Mouse (Mus musculus) midbrain, embryonic 13.5 days (tissue): Measurements from ENCODE around the gene Gm20458. TPM values are rescaled to one million over a fixed set of nuclear protein-coding genes. Genes with fewer than 3 reads are reported as not detected.

Experiments
- ATAC-seq: fragments of 200-750 bp; cut with Nextera tagmentation; 2 replicates; pipeline ENCODE4 v1.8.0; 2017; ENCODE audit warnings: mild to moderate bottlenecking, moderate TSS enrichment, moderate library complexity
- H3K27ac ChIP-seq: fragments of 300-500 bp; sonication (generic); 2 replicates; pipeline ENCODE4 v1.5.1; 2015; ENCODE audit warnings: inconsistent platforms, mild to moderate bottlenecking, moderate library complexity
- H3K27me3 ChIP-seq: fragments of 300-500 bp; sonication (generic); 2 replicates; pipeline ENCODE4 v1.6.1; 2015; ENCODE audit warnings: mild to moderate bottlenecking, inconsistent platforms
- H3K36me3 ChIP-seq: fragments of 300-500 bp; sonication (generic); 2 replicates; pipeline ENCODE4 v1.6.1; 2015; ENCODE audit warnings: mild to moderate bottlenecking, inconsistent platforms
- H3K4me1 ChIP-seq: fragments of 300-500 bp; sonication (generic); replicated peaks from 2 replicates; pipeline ENCODE4 v1.6.1; 2015; ENCODE audit warnings: inconsistent platforms
- H3K4me2 ChIP-seq: fragments of 300-500 bp; sonication (generic); replicated peaks from 2 replicates; pipeline ENCODE4 v1.6.1; 2015; ENCODE audit warnings: moderate library complexity, mild to moderate bottlenecking, inconsistent platforms
- H3K4me3 ChIP-seq: fragments of 300-500 bp; sonication (generic); replicated peaks from 2 replicates; pipeline ENCODE4 v1.5.1; 2015; ENCODE audit warnings: mild to moderate bottlenecking, inconsistent platforms
- H3K9ac ChIP-seq: fragments of 300-500 bp; sonication (generic); replicated peaks from 2 replicates; pipeline ENCODE4 v1.6.1; 2015; ENCODE audit warnings: mild to moderate bottlenecking, inconsistent platforms
- H3K9me3 ChIP-seq: fragments of 300-500 bp; sonication (generic); 2 replicates; pipeline ENCODE4 v1.6.1; 2016; ENCODE audit warnings: mild to moderate bottlenecking, inconsistent platforms
- WGBS: fragments of 180-500 bp; shearing (Covaris S2); methylation state at CpG from one replicate; pipeline ENCODE4 v1.1.7; 2015; 5-methylcytosine and 5-hydroxymethylcytosine counted together
- polyA plus RNA-seq: library from polyadenylated mRNA; unstranded; fragments of >200 nt; fragmentation: Nextera tagmentation; extraction: Ambion mirVana; gene quantifications from 2 replicates; pipeline ENCODE4 v1.2.1, GENCODE M21; 2015

Gm20458 gene
- polyA plus RNA-seq, 1 experiment from 2014 or later, result 5.2 TPM

DNA sequence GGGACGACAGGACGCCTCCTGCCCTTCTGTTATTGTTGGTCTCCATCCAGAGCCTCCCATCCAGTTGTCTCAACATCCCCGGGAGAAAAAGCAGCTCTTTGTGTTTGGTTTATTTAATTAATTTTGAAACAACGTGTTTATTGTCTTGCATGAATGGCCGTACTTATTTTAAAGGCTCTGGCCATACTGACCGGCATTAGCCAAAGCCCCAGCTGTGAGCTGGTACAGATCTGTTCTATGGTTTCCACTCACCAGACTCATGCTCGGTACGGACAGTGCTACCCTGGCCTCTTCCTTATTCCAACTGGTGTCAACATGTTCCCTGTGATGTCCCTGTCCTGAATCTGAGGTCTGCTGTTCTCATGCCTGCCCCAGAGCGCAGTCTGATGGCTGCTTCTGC, 55.1 kb downstream of the Gm20458 start:
- no peak overlapping the region for H3K27ac ChIP-seq
- H3K9ac ChIP-seq, result no peak overlapping the region
- no peaks in the 10 kb centered on the region; the same call in 1 of the 2 replicates for H3K9me3 ChIP-seq
- no peak overlapping the region for H3K4me2 ChIP-seq
- no peaks in the 10 kb centered on the region for H3K27me3 ChIP-seq
- no peak for ATAC-seq
- no peak overlapping the region for H3K4me3 ChIP-seq
- H3K36me3 ChIP-seq, result no peaks in the 10 kb centered on the region
- no peaks in the 10 kb centered on the region for H3K4me1 ChIP-seq
- WGBS, result 84% methylated on average over 9 of the region's 9 CpGs

DNA sequence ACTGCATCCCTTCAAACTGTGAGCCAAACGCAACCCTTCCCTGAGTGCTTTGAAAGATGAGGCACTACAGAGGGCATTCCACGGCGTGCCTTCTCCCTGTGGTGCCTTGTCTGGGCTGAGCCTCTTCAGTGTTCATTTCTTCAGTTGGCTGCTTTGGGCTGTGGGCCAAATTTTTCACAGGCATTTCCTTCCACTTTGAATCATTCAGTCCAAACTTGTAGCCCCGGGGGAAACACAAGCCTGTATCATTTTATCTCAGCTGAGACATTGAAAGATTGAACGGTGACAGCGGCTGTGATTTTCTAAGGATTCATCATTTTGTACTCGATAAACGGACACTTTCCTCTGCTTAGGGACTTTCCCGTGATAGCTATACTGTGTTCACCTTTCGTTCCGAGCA, 55.8 kb downstream of the Gm20458 start:
- Histone ChIP-seq H3K4me3 (no peak overlapping the region), H3K9me3 (no peaks in the 10 kb centered on the region; the same call in 1 of the 2 replicates), H3K4me2 (no peak overlapping the region), H3K27ac (no peak overlapping the region), H3K27me3 (no peaks in the 10 kb centered on the region), H3K36me3 (no peaks in the 10 kb centered on the region), H3K9ac (no peak overlapping the region), H3K4me1 (no peaks in the 10 kb centered on the region)
- 91% methylated on average over 11 of the region's 11 CpGs for WGBS
- no peak for ATAC-seq

DNA sequence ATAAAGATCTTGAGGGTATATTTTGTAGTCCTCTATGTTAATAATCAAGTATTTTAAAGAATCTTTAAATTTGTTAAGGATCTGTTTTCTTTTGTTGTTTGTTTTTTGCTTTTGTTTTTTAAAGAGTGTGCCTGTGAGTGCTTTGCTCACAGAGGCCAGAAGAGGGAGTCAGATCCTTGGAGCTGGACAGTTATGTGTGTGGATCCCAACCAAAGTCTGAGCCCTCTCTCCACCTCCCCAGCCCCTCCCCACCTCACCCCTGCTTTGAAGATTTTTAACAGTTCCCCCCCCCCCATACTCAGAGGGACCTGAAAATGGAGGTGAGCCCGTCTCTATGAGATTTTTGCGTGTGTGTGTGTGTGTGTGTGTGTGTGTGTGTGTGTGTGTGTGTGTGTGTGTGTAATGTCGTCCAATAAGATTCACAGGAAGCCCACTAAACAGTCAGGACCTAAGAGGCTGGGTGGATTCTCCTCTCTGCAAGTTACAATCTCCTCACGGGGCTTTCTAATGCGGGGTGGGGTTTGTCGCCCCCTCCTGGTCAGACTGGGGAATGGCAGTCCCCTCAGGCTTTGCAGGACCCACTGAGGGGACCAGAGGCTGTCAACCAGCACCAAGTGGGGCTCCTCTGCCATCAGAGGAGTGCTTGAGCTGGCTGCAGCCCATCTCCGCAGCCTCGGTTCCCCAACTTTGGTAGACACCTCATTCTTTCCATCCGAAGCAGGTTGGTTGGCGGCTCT, 56.9 kb downstream of the Gm20458 start:
- Histone ChIP-seq H3K4me3 (no peak overlapping the region), H3K4me1 (no peaks in the 10 kb centered on the region), H3K36me3 (no peaks in the 10 kb centered on the region), H3K27me3 (no peaks in the 10 kb centered on the region), H3K27ac (no peak overlapping the region), H3K9ac (no peak overlapping the region), H3K4me2 (no peak overlapping the region), H3K9me3 (no peaks in the 10 kb centered on the region; the same call in 1 of the 2 replicates)
- no peak for ATAC-seq
- 31% methylated on average over 9 of the region's 10 CpGs for WGBS

DNA sequence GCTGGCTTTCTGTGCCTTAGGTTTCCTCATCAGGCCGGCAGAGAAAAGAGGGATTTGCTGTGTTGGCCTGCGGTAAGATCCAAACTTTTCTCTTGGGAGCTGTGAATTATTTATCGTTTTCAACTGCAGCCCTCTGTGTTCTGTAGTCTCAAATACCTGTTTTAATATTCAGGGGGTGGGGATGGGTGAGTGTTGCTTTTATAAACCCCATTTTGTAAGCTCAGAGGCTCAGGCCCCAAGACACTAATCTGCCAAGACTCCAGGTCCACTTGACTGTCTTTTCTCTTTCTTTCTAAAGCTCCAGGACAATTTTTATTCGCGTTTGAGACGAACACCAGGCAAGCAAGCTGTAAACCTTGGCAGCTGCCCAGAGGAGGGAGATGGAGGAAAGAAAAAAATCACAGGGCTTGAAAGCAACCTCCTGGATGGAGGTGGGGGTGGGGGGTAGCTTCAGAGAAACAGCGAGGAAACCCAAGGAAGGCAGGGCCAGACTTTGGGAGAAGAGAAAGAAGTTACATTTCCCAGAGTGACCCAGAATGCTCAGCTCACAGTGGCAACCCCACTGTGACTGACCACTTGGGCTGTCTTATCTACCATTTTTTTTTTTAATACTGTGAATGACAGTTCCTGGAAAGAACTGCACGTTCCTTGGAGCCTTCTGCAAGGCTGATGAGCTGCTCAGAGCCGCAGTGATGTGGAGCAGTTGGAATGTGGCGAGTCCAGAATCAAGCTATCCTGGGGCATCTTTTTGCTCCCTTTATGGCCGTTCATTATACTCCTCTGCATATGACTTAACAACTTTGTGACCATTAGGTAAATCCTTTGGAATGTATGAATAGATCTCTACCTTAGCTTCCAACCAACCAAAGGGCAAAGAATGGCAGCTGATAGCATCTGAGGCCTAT, 57.8 kb downstream of the Gm20458 start:
- Histone ChIP-seq H3K36me3 (no peaks in the 10 kb centered on the region), H3K27ac (no peak overlapping the region), H3K9ac (no peak overlapping the region), H3K4me3 (no peak overlapping the region), H3K4me2 (no peak overlapping the region), H3K4me1 (no peaks in the 10 kb centered on the region), H3K27me3 (no peaks in the 10 kb centered on the region), H3K9me3 (no peaks in the 10 kb centered on the region; the same call in 1 of the 2 replicates)
- 62% methylated on average over 11 of the region's 11 CpGs for WGBS
- no peak for ATAC-seq

DNA sequence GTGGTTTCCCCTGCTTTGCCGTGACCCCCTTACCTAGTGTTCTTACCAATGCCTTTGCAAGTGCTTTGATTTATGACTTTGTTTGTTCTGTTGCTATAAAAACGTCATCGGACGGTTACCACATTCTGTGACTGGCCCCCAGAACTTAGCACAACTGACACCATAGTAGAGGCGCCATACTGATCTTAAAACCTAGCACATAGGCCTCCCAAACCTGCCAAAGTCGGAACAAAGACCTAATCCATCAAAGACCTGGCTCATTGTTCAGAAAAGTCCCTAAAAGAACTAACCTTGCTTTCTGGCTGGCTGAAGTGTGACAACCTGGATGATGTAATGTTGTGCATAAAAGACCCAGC, 58.4 kb downstream of the Gm20458 start:
- Histone ChIP-seq H3K27me3 (no peaks in the 10 kb centered on the region), H3K4me3 (no peak overlapping the region), H3K4me1 (no peaks in the 10 kb centered on the region), H3K4me2 (no peak overlapping the region), H3K9me3 (no peaks in the 10 kb centered on the region; the same call in 1 of the 2 replicates), H3K27ac (no peak overlapping the region), H3K9ac (no peak overlapping the region), H3K36me3 (no peaks in the 10 kb centered on the region)
- 82% methylated on average over 6 of the region's 6 CpGs for WGBS
- ATAC-seq, result no peak

DNA sequence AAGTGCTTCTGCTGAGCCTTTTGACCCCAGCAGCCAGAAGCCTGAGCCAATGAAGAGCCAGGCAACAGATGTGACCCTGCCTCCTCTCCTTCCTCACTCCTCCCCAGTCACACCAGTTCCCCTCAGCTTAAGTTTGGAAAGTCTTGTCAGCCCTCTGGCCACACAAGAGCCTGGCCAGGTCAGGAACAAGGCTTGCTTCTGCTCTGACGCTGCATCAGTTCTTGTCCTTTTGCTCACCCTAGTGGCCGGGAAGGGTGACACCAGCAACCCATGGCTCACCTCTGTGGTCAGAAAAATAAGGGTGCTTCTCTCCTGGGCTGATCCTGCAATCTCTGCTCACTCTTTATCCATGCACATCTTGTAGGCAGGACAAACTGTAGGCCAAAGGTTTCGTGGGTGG, 60.0 kb downstream of the Gm20458 start:
- no peak overlapping the region for H3K27ac ChIP-seq
- ATAC-seq, result 0 out of 2 replicates have a peak, but pooled peaks have one; percentile 40
- H3K27me3 ChIP-seq, result no peaks in the 10 kb centered on the region
- no peaks in the 10 kb centered on the region for H3K4me1 ChIP-seq
- H3K4me2 ChIP-seq, result no peak overlapping the region
- WGBS, result 9% methylated on average over 3 of the region's 3 CpGs
- no peak overlapping the region for H3K4me3 ChIP-seq
- H3K9ac ChIP-seq, result no peak overlapping the region
- H3K9me3 ChIP-seq, result peaks cover 4% of the 10 kb centered on the region; the same call in 1 of the 2 replicates
- H3K36me3 ChIP-seq, result no peaks in the 10 kb centered on the region

DNA sequence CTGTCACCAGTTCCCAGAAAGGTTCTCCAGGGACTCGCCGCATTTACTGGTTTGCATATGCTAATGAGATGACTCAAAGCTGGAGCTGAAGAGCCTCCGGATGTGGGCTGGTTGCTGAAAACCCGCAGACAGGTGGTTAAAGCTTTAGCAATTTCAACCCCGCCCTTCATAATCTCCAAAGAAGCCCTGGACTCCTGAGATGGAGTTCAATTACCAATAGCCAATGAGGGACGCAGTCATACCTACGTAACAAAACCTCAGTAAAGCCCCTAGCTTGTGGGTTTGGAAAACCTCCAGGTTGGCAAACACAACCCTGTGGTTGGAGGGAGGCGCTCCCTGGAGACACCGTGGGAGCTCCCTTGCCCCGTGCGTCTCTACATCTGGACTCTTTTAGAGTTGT, 61.1 kb downstream of the Gm20458 start:
- no peak overlapping the region; the same call in 1 of the 2 replicates for H3K4me2 ChIP-seq
- no peaks in the 10 kb centered on the region for H3K4me1 ChIP-seq
- 17% methylated on average over 11 of the region's 11 CpGs for WGBS
- H3K9ac ChIP-seq, result no peak overlapping the region
- H3K4me3 ChIP-seq, result no peak overlapping the region
- no peaks in the 10 kb centered on the region for H3K27me3 ChIP-seq
- H3K36me3 ChIP-seq, result no peaks in the 10 kb centered on the region
- H3K9me3 ChIP-seq, result peaks cover 12% of the 10 kb centered on the region
- H3K27ac ChIP-seq, result no peak overlapping the region
- ATAC-seq, result no peak

DNA sequence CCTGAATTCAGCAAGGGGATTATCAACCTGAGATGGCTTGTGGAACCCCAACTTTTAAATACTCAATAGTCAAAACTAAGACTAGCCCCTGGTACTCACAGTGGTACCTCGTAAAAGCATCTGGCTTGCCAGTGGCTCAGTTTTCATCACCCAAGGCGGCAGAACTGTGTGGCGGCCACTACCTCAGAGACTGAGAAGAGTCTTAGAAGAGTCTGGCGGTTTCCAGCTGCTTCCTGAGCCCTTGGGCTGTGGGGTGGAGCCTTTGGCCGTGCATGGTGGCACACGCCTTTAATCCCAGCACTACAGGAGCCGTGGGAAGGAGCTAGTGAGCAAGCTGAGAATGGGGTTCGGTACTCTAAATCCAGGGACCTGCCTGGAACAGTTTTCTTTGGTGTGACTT, 61.5 kb downstream of the Gm20458 start:
- WGBS, result 21% methylated on average over 8 of the region's 8 CpGs
- Histone ChIP-seq H3K27me3 (no peaks in the 10 kb centered on the region), H3K9ac (no peak overlapping the region), H3K4me2 (no peak overlapping the region), H3K9me3 (peaks cover 14% of the 10 kb centered on the region), H3K27ac (no peak overlapping the region), H3K4me3 (no peak overlapping the region), H3K36me3 (no peaks in the 10 kb centered on the region), H3K4me1 (no peaks in the 10 kb centered on the region)
- no peak for ATAC-seq

DNA sequence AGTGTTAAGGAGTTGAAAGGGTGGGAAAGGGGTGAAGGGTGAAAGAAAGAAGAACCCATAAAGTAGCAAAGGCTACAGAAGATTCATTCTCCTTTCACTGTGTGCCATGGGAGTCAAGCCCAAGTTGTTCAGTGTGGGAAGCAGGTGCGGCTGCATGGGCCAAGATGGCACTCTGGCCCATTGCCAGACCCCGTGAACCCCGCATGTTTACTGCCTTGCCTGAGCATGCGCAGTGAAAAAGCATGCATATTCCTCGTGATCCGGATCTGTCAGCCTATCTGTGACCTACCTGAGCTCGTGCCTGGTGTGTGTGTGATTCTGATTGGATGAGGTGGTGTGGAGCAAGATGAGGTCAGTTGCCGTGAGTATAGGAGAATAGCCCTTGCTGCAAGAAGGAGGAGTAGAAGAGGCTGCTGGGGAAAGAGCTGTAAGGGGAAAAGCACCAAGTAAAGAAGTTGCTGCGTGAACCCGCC, 62.6 kb downstream of the Gm20458 start:
- no peaks in the 10 kb centered on the region for H3K4me1 ChIP-seq
- H3K4me2 ChIP-seq, result no peak overlapping the region
- peaks cover 14% of the 10 kb centered on the region for H3K9me3 ChIP-seq
- H3K4me3 ChIP-seq, result no peak overlapping the region
- H3K27me3 ChIP-seq, result no peaks in the 10 kb centered on the region
- 80% methylated on average over 10 of the region's 10 CpGs for WGBS
- no peaks in the 10 kb centered on the region for H3K36me3 ChIP-seq
- ATAC-seq, result no peak
- no peak overlapping the region for H3K9ac ChIP-seq
- no peak overlapping the region for H3K27ac ChIP-seq

DNA sequence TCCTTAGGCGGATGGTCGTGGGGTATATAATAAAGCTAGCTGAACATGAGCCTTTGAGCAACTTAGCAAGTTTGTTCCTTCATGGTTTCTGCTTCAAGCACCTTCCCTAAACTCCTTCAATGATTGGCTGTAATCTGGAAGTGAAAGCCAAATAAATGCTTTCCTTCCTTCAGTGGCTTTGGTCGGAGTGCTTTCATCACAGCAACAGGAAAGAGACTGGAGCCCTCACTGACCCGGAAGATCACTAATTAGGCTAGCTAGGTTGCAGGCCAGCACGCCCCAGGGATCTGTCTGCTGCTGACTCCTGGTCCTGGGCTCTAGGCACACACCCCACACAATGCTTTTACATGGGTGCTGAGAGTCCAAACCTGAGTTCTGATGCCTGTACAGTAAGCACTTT, 67.8 kb downstream of the Gm20458 start:
- Histone ChIP-seq H3K4me3 (no peak overlapping the region), H3K27me3 (no peaks in the 10 kb centered on the region), H3K9me3 (peaks cover 14% of the 10 kb centered on the region), H3K27ac (no peak overlapping the region), H3K4me1 (no peaks in the 10 kb centered on the region), H3K4me2 (no peak overlapping the region), H3K36me3 (no peaks in the 10 kb centered on the region), H3K9ac (no peak overlapping the region)
- no peak for ATAC-seq
- WGBS, result 70% methylated on average over 5 of the region's 5 CpGs

DNA sequence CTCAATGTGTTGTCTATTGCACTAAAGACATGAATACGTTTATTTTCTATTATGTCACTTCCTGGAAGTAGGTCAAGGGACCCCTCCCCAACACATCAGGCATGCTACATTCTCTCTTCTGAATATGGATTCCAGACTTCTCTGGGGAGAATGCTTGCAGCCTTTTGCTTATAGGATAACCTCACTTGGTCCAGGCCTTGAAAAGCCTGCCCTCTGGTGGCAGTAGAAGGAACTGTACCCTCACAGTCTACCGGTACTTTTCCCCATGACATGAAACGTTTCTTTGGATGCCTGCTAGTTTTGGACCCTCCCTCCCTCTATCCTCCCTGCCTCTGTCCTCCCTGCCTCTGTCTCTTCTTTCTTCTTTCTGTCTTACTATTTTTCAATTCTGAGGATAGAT, 70.4 kb downstream of the Gm20458 start:
- H3K4me1 ChIP-seq, result no peaks in the 10 kb centered on the region
- H3K27ac ChIP-seq, result no peak overlapping the region
- H3K9ac ChIP-seq, result no peak overlapping the region
- peaks cover 9% of the 10 kb centered on the region for H3K9me3 ChIP-seq
- no peak overlapping the region for H3K4me2 ChIP-seq
- 5% methylated on average over 3 of the region's 3 CpGs for WGBS
- H3K36me3 ChIP-seq, result no peaks in the 10 kb centered on the region
- no peak overlapping the region for H3K4me3 ChIP-seq
- peak; percentile 55; the same call in 1 of the 2 replicates for ATAC-seq
- H3K27me3 ChIP-seq, result no peaks in the 10 kb centered on the region

DNA sequence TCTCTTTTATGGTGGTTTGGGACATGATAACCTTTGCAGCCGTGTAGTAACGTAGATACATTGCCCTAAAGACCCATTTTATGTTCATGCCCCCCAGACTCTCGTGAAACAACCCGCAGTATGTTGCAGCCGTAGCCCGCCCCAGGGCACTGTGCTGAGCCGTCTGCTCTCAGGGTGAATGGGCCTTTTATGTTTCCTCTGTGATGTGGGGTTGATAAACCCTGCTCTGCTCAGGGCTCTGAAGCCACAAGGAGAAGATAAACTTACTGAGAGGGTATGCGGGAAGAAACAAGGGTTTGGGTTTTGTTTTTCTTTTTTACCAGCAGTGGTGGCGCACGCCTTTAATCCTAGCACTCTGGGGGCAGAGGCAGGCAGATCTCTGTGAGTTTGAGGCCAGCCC, 73.5 kb downstream of the Gm20458 start:
- Histone ChIP-seq H3K4me2 (no peak overlapping the region), H3K36me3 (no peaks in the 10 kb centered on the region), H3K27ac (no peak overlapping the region), H3K4me1 (no peaks in the 10 kb centered on the region), H3K9ac (no peak overlapping the region), H3K27me3 (no peaks in the 10 kb centered on the region), H3K4me3 (no peak overlapping the region), H3K9me3 (no peaks in the 10 kb centered on the region)
- 84% methylated on average over 10 of the region's 10 CpGs for WGBS
- no peak for ATAC-seq
